Mouse (Mus musculus) MEL (cell line): Measurements from ENCODE around the gene Cxcl15. TPM values are rescaled to one million over a fixed set of nuclear protein-coding genes. Genes with fewer than 3 reads are reported as not detected.

Source experiments
- DNase-seq: peaks from one replicate; pipeline ENCODE4 v3.0.0; 2011; ENCODE audit warnings: low read depth, low spot score
- H3K27ac ChIP-seq: 2 replicates; pipeline ENCODE4 v1.5.1; 2012; ENCODE audit warnings: low read depth, mild to moderate bottlenecking, control low read depth, low read length, moderate library complexity; ENCODE audit not compliant: control insufficient read depth
- H3K27me3 ChIP-seq, 2 experiments: fragments of 150-350 bp in 1 of 2; sonication (generic) in 1 of 2; 2 replicates each; pipeline ENCODE4 v1.6.1; 2012; ENCODE audit warnings: low read length in 2 of 2, mild to moderate bottlenecking in 2 of 2, improper control_type of control experiment in 1 of 2, moderate library complexity in 1 of 2; ENCODE audit not compliant: insufficient read depth in 2 of 2, control insufficient read depth in 1 of 2
- H3K36me3 ChIP-seq, 2 experiments: 2 replicates each; pipeline ENCODE4 v1.6.1; 2012 to 2014; ENCODE audit warnings: low read length in 2 of 2, improper control_type of control experiment in 1 of 2, inconsistent platforms in 1 of 2, mild to moderate bottlenecking in 1 of 2; ENCODE audit not compliant: insufficient read depth in 2 of 2, control insufficient read depth in 1 of 2
- H3K4me1 ChIP-seq, 2 experiments: fragments of 150-350 bp in 1 of 2; sonication (generic) in 1 of 2; 2 replicates each; pipeline ENCODE4 v1.6.1; 2012; ENCODE audit warnings: low read length in 2 of 2, improper control_type of control experiment in 1 of 2, mild to moderate bottlenecking in 1 of 2; ENCODE audit not compliant: insufficient read depth in 2 of 2, control insufficient read depth in 1 of 2
- H3K4me3 ChIP-seq, 2 experiments: fragments of 150-350 bp in 1 of 2; sonication (generic) in 1 of 2; 2 replicates each; pipeline ENCODE4 v1.5.1; 2012; ENCODE audit warnings: low read depth in 2 of 2, low read length in 2 of 2, mild to moderate bottlenecking in 2 of 2, moderate library complexity in 2 of 2, control low read depth in 1 of 2, improper control_type of control experiment in 1 of 2; ENCODE audit not compliant: control insufficient read depth in 1 of 2, insufficient read depth in 1 of 2
- H3K79me2 ChIP-seq: 2 replicates; pipeline ENCODE4 v1.6.1; 2012; ENCODE audit warnings: mild to moderate bottlenecking, low read length, moderate library complexity; ENCODE audit not compliant: control insufficient read depth, poor library complexity, insufficient read depth
- H3K9ac ChIP-seq: 2 replicates; pipeline ENCODE4 v1.6.1; 2012; ENCODE audit warnings: low read depth, mild to moderate bottlenecking, control low read depth, low read length, moderate library complexity; ENCODE audit not compliant: control insufficient read depth, poor library complexity, severe bottlenecking
- H3K9me3 ChIP-seq: fragments of 150-350 bp; sonication (generic); replicated peaks from 2 replicates; pipeline ENCODE4 v1.6.1; 2012; ENCODE audit warnings: mild to moderate bottlenecking, low read length, improper control_type of control experiment, moderate library complexity; ENCODE audit not compliant: insufficient read depth
- BHLHE40 ChIP-seq: IDR thresholded peaks from 2 replicates; pipeline ENCODE4 v1.6.1; 2012; ENCODE audit warnings: low read depth, mild to moderate bottlenecking, inconsistent platforms, low read length, improper control_type of control experiment, borderline replicate concordance
- CHD2 ChIP-seq: IDR thresholded peaks from 2 replicates; pipeline ENCODE4 v1.6.1; 2011; ENCODE audit warnings: low read length, improper control_type of control experiment
- E2F4 ChIP-seq: IDR thresholded peaks from 2 replicates; pipeline ENCODE4 v1.6.1; 2011; ENCODE audit warnings: low read depth, low read length, improper control_type of control experiment, borderline replicate concordance
- ETS1 ChIP-seq: IDR thresholded peaks from 2 replicates; pipeline ENCODE4 v1.6.1; 2012; ENCODE audit warnings: low read depth, mild to moderate bottlenecking, inconsistent platforms, low read length, improper control_type of control experiment, moderate library complexity
- GABPA ChIP-seq: IDR thresholded peaks from 2 replicates; pipeline ENCODE4 v1.6.1; 2012; ENCODE audit warnings: low read depth, mild to moderate bottlenecking, inconsistent platforms, low read length, improper control_type of control experiment, moderate library complexity
- JUND ChIP-seq: IDR thresholded peaks from 2 replicates; pipeline ENCODE4 v1.6.1; 2011; ENCODE audit warnings: low read depth, mild to moderate bottlenecking, improper control_type of control experiment, low read length
- KAT2A ChIP-seq: conservative IDR thresholded peaks from 2 replicates; pipeline ENCODE4 v1.6.1; 2012; ENCODE audit warnings: low read depth, low read length, improper control_type of control experiment, inconsistent platforms
- MAFK ChIP-seq: IDR thresholded peaks from 2 replicates; pipeline ENCODE4 v1.6.1; 2011; ENCODE audit warnings: low read depth, mild to moderate bottlenecking, low read length, improper control_type of control experiment, borderline replicate concordance
- MYC ChIP-seq: IDR thresholded peaks from 2 replicates; pipeline ENCODE4 v1.6.1; 2011; ENCODE audit warnings: low read depth, mild to moderate bottlenecking, low read length, improper control_type of control experiment, moderate library complexity
- POLR2AphosphoS5 ChIP-seq: IDR thresholded peaks from 2 replicates; pipeline ENCODE4 v1.6.1; 2012; ENCODE audit warnings: low read depth, borderline replicate concordance, mild to moderate bottlenecking, inconsistent platforms, low read length, moderate library complexity, mixed read lengths
- RAD21 ChIP-seq: IDR thresholded peaks from 2 replicates; pipeline ENCODE4 v1.6.1; 2011; ENCODE audit warnings: mild to moderate bottlenecking, low read depth, low read length, improper control_type of control experiment
- SIN3A ChIP-seq: IDR thresholded peaks from 2 replicates; pipeline ENCODE4 v1.6.1; 2012; ENCODE audit warnings: low read length, improper control_type of control experiment, inconsistent platforms
- UBTF ChIP-seq: IDR thresholded peaks from 2 replicates; pipeline ENCODE4 v1.6.1; 2012; ENCODE audit warnings: low read depth, mild to moderate bottlenecking, inconsistent platforms, low read length, improper control_type of control experiment, moderate library complexity, borderline replicate concordance; ENCODE audit not compliant: insufficient read depth
- USF1 ChIP-seq: IDR thresholded peaks from 2 replicates; pipeline ENCODE4 v1.6.1; 2014; ENCODE audit warnings: low read depth, mild to moderate bottlenecking, inconsistent platforms, low read length, improper control_type of control experiment, moderate library complexity
- USF2 ChIP-seq, 2 experiments: IDR thresholded peaks; 2 replicates each; pipeline ENCODE4 v1.6.1; 2011 to 2012; ENCODE audit warnings: improper control_type of control experiment in 2 of 2, low read length in 2 of 2, borderline replicate concordance in 1 of 2, inconsistent platforms in 1 of 2, low read depth in 1 of 2, mild to moderate bottlenecking in 1 of 2; ENCODE audit not compliant: insufficient read depth in 1 of 2
- ZKSCAN1 ChIP-seq: IDR thresholded peaks from 2 replicates; pipeline ENCODE4 v1.6.1; 2012; ENCODE audit warnings: low read depth, mild to moderate bottlenecking, inconsistent platforms, low read length, improper control_type of control experiment, moderate library complexity
- ZNF384 ChIP-seq: IDR thresholded peaks from 2 replicates; pipeline ENCODE4 v1.6.1; 2012; ENCODE audit warnings: low read depth, mild to moderate bottlenecking, inconsistent platforms, low read length, improper control_type of control experiment
- polyA plus RNA-seq, 2 experiments: library from polyadenylated mRNA; stranded (reverse) in 1 of 2; unstranded in 1 of 2; fragments of >175 nt in 1 of 2; fragments of >200 nt in 1 of 2; gene quantifications; 2 replicates each; pipeline versions ENCODE4 v1.2.1 to v1.2.4; 2012; ENCODE audit warnings: low replicate concordance in 2 of 2, low read depth in 1 of 2; ENCODE audit not compliant: insufficient read length in 2 of 2, insufficient read depth in 1 of 2, missing spikeins in 1 of 2
- total RNA-seq: library from RNA; depleted of rRNA; stranded (reverse); fragments of 300-350 nt; gene quantifications from 2 replicates; pipeline ENCODE4 v1.2.3, GENCODE M21; 2012

Gene Cxcl15
- total and polyA plus RNA-seq, 3 experiments = not detected

GRCm38 (mm10) chr5:90768218-90768617 is 26.1 kb upstream of the Cxcl15 start, which contains the start of gene Ppbp:
TSS of gene Ppbp (plus strand) at chr5:90768518.
- Histone ChIP-seq H3K79me2 (peaks cover 2% of the 10 kb centered on the region; the same call in 1 of the 2 replicates), H3K9me3 (no peaks in the 10 kb centered on the region), H3K4me1 (peaks cover 4 to 17% of the 10 kb centered on the region in 2 experiments), H3K4me3 (no peak within 1 kb of the TSS), H3K36me3 (peaks cover 0 to 20% of the 10 kb centered on the region in 2 experiments; a peak in 2 of 4 replicates), H3K9ac (no peak within 1 kb of the TSS), H3K27me3 (no peaks in the 10 kb centered on the region), H3K27ac (no peak within 1 kb of the TSS)
- TF ChIP-seq GABPA = no peak
- no peak for TF ChIP-seq JUND
- TF ChIP-seq ZNF384 = no peak
- TF ChIP-seq UBTF = no peak
- TF ChIP-seq CHD2 = no peak
- TF ChIP-seq E2F4 = no peak
- TF ChIP-seq RAD21 = no peak
- no peak for DNase-seq

GRCm38 (mm10) chr5:90771369-90771768 is 23.0 kb upstream of the Cxcl15 start:
- DNase-seq = peak; percentile 56
- Histone ChIP-seq H3K9ac (no peak overlapping the region), H3K27me3 (no peaks in the 10 kb centered on the region)
- TF ChIP-seq MAFK (peak; percentile 100), ZKSCAN1 (no peak), USF1 (no peak), ZNF384 (no peak; the same call in 1 of the 2 replicates), CHD2 (no peak), E2F4 (no peak), RAD21 (no peak), SIN3A (no peak), ETS1 (peak; percentile 47; the same call in 1 of the 2 replicates), POLR2AphosphoS5 (no peak), KAT2A (no peak), BHLHE40 (no peak), GABPA (no peak), USF2 (IDR thresholded peaks at IDR 0.05; ENCODE audit: borderline replicate concordance in 1 of 2, insufficient read depth in 1 of 2, low read depth in 1 of 2, low read length in 2 of 2) (no peak), MYC (no peak)
- TF ChIP-seq, all 39 proteins: peak for 2
- Histone ChIP-seq H3K4me1 (peaks cover 14 to 22% of the 10 kb centered on the region in 2 experiments), H3K79me2 (peaks cover 2% of the 10 kb centered on the region; the same call in 1 of the 2 replicates), H3K4me3 (peak overlapping the region in 1 of 2 experiments; percentile 85; a peak in 2 of 4 replicates), H3K9me3 (no peaks in the 10 kb centered on the region), H3K36me3 (peaks cover 0 to 34% of the 10 kb centered on the region in 2 experiments; a peak in 2 of 4 replicates), H3K27ac (no peak overlapping the region)
